22 mouse cellular contexts compared by ENCODE assay signal in the genomic region with DNA sequence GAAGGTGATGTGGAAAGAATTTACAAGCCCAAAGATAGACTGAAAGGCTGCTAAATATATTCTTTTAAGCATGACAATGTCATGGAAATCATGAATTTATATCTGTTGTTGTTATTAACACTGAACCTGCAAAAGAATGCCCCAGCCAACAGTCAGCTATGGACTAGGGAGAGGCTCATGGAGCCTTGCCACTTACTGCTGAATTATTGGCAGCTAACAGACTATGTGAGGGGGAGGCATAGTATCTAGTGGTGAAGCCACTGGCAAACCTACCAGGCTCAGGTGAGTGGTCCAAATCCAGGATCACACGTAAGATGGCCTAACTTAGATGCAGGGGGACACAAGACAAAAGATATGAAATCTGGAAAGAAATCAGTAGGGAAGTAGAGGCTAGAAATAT.
"Had no signal": no experiment of that assay in that cellular context is flagged by ENCODE, and none has a peak within 500 bp of the region (broad histone marks: within the 10 kb centered on the region; RNA-seq: fewer than 3 reads in every experiment).

No protein-coding gene starts in this region.

- H3K9me3 ChIP-seq: embryonic facial prominence, embryonic 10.5 days; embryonic facial prominence, embryonic 12.5 days; embryonic facial prominence, embryonic 13.5 days; embryonic facial prominence, embryonic 15.5 days; forebrain, embryonic 10.5 days; forebrain, embryonic 12.5 days; forebrain, embryonic 13.5 days; forebrain, embryonic 15.5 days had no signal

- DNase-seq: cerebellum, adult 8-10 months; cerebellum, adult 9-10 months; cerebellum, postnatal 36 days; embryo, embryonic 11 days; forebrain, postnatal 0 days; gastrocnemius, adult 2 months; gastrocnemius, postnatal 10 days; gastrocnemius, postnatal 14 days; gastrocnemius, postnatal 25 days; gastrocnemius, postnatal 36 days; heart, adult 11 months; heart, adult 18-20 months; heart, adult 2 months had no signal

- H3K4me3 ChIP-seq: embryonic facial prominence, embryonic 10.5 days; embryonic facial prominence, embryonic 12.5 days; embryonic facial prominence, embryonic 13.5 days; embryonic facial prominence, embryonic 15.5 days; erythroblast, embryonic 14.5 days; forebrain, embryonic 10.5 days; forebrain, embryonic 12.5 days; forebrain, embryonic 13.5 days; forebrain, embryonic 15.5 days; gastrocnemius, adult 2 months; heart, adult 2 months had no signal

- H3K36me3 ChIP-seq: embryonic facial prominence, embryonic 10.5 days; embryonic facial prominence, embryonic 12.5 days; embryonic facial prominence, embryonic 13.5 days; embryonic facial prominence, embryonic 15.5 days; forebrain, embryonic 10.5 days; forebrain, embryonic 12.5 days; forebrain, embryonic 15.5 days had no signal

- H3K4me1 ChIP-seq: embryonic facial prominence, embryonic 10.5 days; embryonic facial prominence, embryonic 12.5 days; forebrain, embryonic 10.5 days; forebrain, embryonic 12.5 days; forebrain, embryonic 13.5 days; forebrain, embryonic 15.5 days had no signal

- H3K27ac ChIP-seq: embryonic facial prominence, embryonic 10.5 days; embryonic facial prominence, embryonic 12.5 days; embryonic facial prominence, embryonic 13.5 days; embryonic facial prominence, embryonic 15.5 days; forebrain, embryonic 10.5 days; forebrain, embryonic 12.5 days; forebrain, embryonic 13.5 days; forebrain, embryonic 15.5 days; gastrocnemius, adult 2 months; heart, adult 2 months had no signal

- H3K27me3 ChIP-seq: embryonic facial prominence, embryonic 12.5 days; embryonic facial prominence, embryonic 13.5 days; embryonic facial prominence, embryonic 15.5 days; forebrain, embryonic 12.5 days; forebrain, embryonic 13.5 days; forebrain, embryonic 15.5 days had no signal
